Mouse (Mus musculus): Measurements from ENCODE around the gene Zfp53. TPM values are rescaled to one million over a fixed set of nuclear protein-coding genes. Genes with fewer than 3 reads are reported as not detected.

Zfp53 gene
- 0.70 and 0.92 TPM in 2 replicates for total RNA-seq (2014; rRNA removed; ENCODE audit: low replicate concordance)
- polyA plus RNA-seq (2015; fragmentation: Nextera tagmentation; extraction: Ambion mirVana) = 4.0 and 4.4 TPM in 2 replicates

- WGBS = under 1% methylated on average over 34 of the region's 34 CpGs
- DNase-seq (ENCODE audit: low spot score) = peak; percentile 93
- H3K27me3 ChIP-seq (ENCODE audit: control insufficient read depth, insufficient read depth, low read length) = no peaks in the 10 kb centered on the region
- peak within 1 kb of the TSS; percentile 60 for H3K27ac ChIP-seq (ENCODE audit: low read depth)
- peak within 1 kb of the TSS; percentile 80 for H3K4me3 ChIP-seq (ENCODE audit: low read depth, low read length)
- no peak for TF ChIP-seq EP300 (IDR thresholded peaks at IDR 0.05; ENCODE audit: low read depth)
- TF ChIP-seq CTCF (IDR thresholded peaks at IDR 0.05; ENCODE audit: low read depth) = no peak
- peaks cover 6% of the 10 kb centered on the region for H3K36me3 ChIP-seq (replicated peaks; ENCODE audit: control insufficient read depth, insufficient read depth, low read length)
- ATAC-seq (ENCODE audit: insufficient read depth, low read depth) = peak; percentile 100
- H3K4me1 ChIP-seq (ENCODE audit: control insufficient read depth, insufficient read depth) = peaks cover 8% of the 10 kb centered on the region
- peak within 1 kb of the TSS; percentile 87 for H3K4me2 ChIP-seq (ENCODE audit: low read depth, low read length)
- H3K9me3 ChIP-seq (replicated peaks; ENCODE audit: control insufficient read depth, low read length) = no peaks in the 10 kb centered on the region
- H3K9ac ChIP-seq (replicated peaks; ENCODE audit: low read depth, low read length) = peak within 1 kb of the TSS; percentile 65
These were observed at the start of gene Zfp53 for GRCm38 (mm10) chr17:21488760-21489499. Gene Zfp53 (plus strand): TSS chr17:21488998.

DNA sequence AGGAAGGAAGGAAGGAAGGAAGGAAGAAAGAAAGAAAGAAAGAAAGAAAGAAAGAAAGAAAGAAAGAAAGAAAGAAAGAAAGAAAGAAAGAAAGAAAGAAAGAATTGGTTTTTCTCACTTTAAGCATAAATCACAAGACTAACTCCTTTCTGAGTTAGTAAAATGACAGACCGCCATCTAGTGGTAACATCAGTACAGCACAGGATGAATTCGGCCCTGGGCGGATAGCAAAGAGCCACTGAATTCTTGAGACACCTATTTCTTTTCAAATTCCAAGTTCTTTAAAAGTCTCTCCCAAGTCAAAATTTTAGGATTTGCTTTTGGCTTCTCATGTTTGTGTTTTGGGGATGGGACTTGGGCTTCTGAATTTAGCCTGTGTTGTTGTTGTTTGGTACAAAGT, 39.1 kb upstream of the Zfp53 start:
- Histone ChIP-seq H3K9ac (replicated peaks; ENCODE audit: low read depth, low read length) (peak overlapping the region; percentile 69), H3K4me1 (ENCODE audit: control insufficient read depth, insufficient read depth) (peaks cover 7% of the 10 kb centered on the region; the same call in 1 of the 2 replicates), H3K4me2 (ENCODE audit: low read depth, low read length) (peak overlapping the region; percentile 95), H3K4me3 (ENCODE audit: low read depth, low read length) (peak overlapping the region; percentile 79), H3K27ac (ENCODE audit: low read depth) (peak overlapping the region; percentile 90), H3K9me3 (replicated peaks; ENCODE audit: control insufficient read depth, low read length) (no peaks in the 10 kb centered on the region), H3K36me3 (replicated peaks; ENCODE audit: control insufficient read depth, insufficient read depth, low read length) (no peaks in the 10 kb centered on the region; the same call in 1 of the 2 replicates), H3K27me3 (ENCODE audit: control insufficient read depth, insufficient read depth, low read length) (0 out of 2 replicates have a peak, but pooled peaks cover 2% of the 10 kb centered on the region)
- ATAC-seq (ENCODE audit: insufficient read depth, low read depth) (peak; percentile 75), DNase-seq (ENCODE audit: low spot score) (peak; percentile 81)
- no peak for TF ChIP-seq EP300 (IDR thresholded peaks at IDR 0.05; ENCODE audit: low read depth)
- TF ChIP-seq CTCF (IDR thresholded peaks at IDR 0.05; ENCODE audit: low read depth) = peak; percentile 73
- 0% methylated on average over 3 of the region's 3 CpGs for WGBS

DNA sequence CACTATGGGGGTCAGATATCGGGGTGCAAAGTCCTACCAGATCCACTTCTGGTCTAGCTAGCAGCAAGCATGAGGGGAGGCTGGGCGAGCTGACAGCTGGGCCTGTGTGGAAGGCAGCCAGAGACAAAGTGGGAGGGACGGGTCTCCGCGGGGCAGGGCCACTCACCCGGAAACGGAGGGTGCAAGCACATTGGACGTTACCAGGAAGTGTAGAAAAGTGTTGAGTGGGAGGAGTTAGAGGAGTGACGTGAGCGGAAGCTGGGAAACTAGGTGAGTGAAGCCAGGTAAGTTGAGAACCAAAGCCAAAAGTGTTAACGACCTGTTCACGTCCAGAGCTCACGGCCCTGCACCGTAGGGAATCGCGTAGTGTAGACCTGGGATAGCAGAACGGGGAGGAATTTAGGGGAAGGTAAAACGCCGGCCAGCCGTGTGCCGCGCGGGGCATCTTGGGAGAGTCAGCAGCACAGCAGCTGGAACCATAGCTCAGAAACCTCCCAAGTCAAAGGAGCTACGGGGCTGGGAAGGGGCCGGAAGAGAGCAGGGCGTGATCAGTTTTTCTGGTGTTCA, 38.6 kb upstream of the Zfp53 start, which contains the start of gene Zfp51:
Gene Zfp51, plus strand, starts transcription at position 237 of the 567 bp plus-strand sequence.
- ATAC-seq (ENCODE audit: insufficient read depth, low read depth) (peak; percentile 100), DNase-seq (ENCODE audit: low spot score) (peak; percentile 93)
- no peak for TF ChIP-seq CTCF (IDR thresholded peaks at IDR 0.05; ENCODE audit: low read depth)
- no peak for TF ChIP-seq EP300 (IDR thresholded peaks at IDR 0.05; ENCODE audit: low read depth)
- no peaks in the 10 kb centered on the region for H3K9me3 ChIP-seq (replicated peaks; ENCODE audit: control insufficient read depth, low read length)
- WGBS = under 1% methylated on average over 26 of the region's 26 CpGs
- peak within 1 kb of the TSS; percentile 79 for H3K4me3 ChIP-seq (ENCODE audit: low read depth, low read length)
- peaks cover 7% of the 10 kb centered on the region; the same call in 1 of the 2 replicates for H3K4me1 ChIP-seq (ENCODE audit: control insufficient read depth, insufficient read depth)
- H3K36me3 ChIP-seq (replicated peaks; ENCODE audit: control insufficient read depth, insufficient read depth, low read length) = no peaks in the 10 kb centered on the region; the same call in 1 of the 2 replicates
- H3K9ac ChIP-seq (replicated peaks; ENCODE audit: low read depth, low read length) = peak within 1 kb of the TSS; percentile 69
- H3K27me3 ChIP-seq (ENCODE audit: control insufficient read depth, insufficient read depth, low read length) = 0 out of 2 replicates have a peak, but pooled peaks cover 2% of the 10 kb centered on the region
- peak within 1 kb of the TSS; percentile 90 for H3K27ac ChIP-seq (ENCODE audit: low read depth)
- H3K4me2 ChIP-seq (ENCODE audit: low read depth, low read length) = peak within 1 kb of the TSS; percentile 95

- ATAC-seq (ENCODE audit: insufficient read depth, low read depth) (no peak), DNase-seq (ENCODE audit: low spot score) (no peak)
- H3K9ac ChIP-seq (replicated peaks; ENCODE audit: low read depth, low read length) = no peak overlapping the region
- no peaks in the 10 kb centered on the region for H3K4me1 ChIP-seq (ENCODE audit: control insufficient read depth, insufficient read depth)
- no peak overlapping the region for H3K4me3 ChIP-seq (ENCODE audit: low read depth, low read length)
- peaks cover 37% of the 10 kb centered on the region for H3K36me3 ChIP-seq (replicated peaks; ENCODE audit: control insufficient read depth, insufficient read depth, low read length)
- no peak overlapping the region for H3K4me2 ChIP-seq (ENCODE audit: low read depth, low read length)
- no peaks in the 10 kb centered on the region for H3K27me3 ChIP-seq (ENCODE audit: control insufficient read depth, insufficient read depth, low read length)
- TF ChIP-seq CTCF (IDR thresholded peaks at IDR 0.05; ENCODE audit: low read depth) (no peak), EP300 (IDR thresholded peaks at IDR 0.05; ENCODE audit: low read depth) (no peak)
- 88% methylated on average over 5 of the region's 5 CpGs for WGBS
- no peaks in the 10 kb centered on the region for H3K9me3 ChIP-seq (replicated peaks; ENCODE audit: control insufficient read depth, low read length)
- no peak overlapping the region for H3K27ac ChIP-seq (ENCODE audit: low read depth)
These were observed 25.2 kb upstream of the Zfp53 start for GRCm38 (mm10) chr17:21463550-21463949.

- no peak for ATAC-seq (ENCODE audit: insufficient read depth, low read depth)
- no peak for TF ChIP-seq CTCF (IDR thresholded peaks at IDR 0.05; ENCODE audit: low read depth)
- TF ChIP-seq EP300 (IDR thresholded peaks at IDR 0.05; ENCODE audit: low read depth) = no peak
- no peaks in the 10 kb centered on the region; the same call in 1 of the 2 replicates for H3K4me1 ChIP-seq (ENCODE audit: control insufficient read depth, insufficient read depth)
- DNase-seq (ENCODE audit: low spot score) = no peak
- H3K4me2 ChIP-seq (ENCODE audit: low read depth, low read length) = no peak overlapping the region
- no peaks in the 10 kb centered on the region for H3K36me3 ChIP-seq (replicated peaks; ENCODE audit: control insufficient read depth, insufficient read depth, low read length)
- 33% methylated on average over 3 of the region's 3 CpGs for WGBS
- no peaks in the 10 kb centered on the region for H3K27me3 ChIP-seq (ENCODE audit: control insufficient read depth, insufficient read depth, low read length)
- no peak overlapping the region for H3K9ac ChIP-seq (replicated peaks; ENCODE audit: low read depth, low read length)
- H3K9me3 ChIP-seq (replicated peaks; ENCODE audit: control insufficient read depth, low read length) = no peaks in the 10 kb centered on the region
- no peak overlapping the region for H3K27ac ChIP-seq (ENCODE audit: low read depth)
- no peak overlapping the region for H3K4me3 ChIP-seq (ENCODE audit: low read depth, low read length)
These were observed 16.7 kb upstream of the Zfp53 start for GRCm38 (mm10) chr17:21472032-21472652.

All from heart, postnatal 0 days (tissue).